Mouse (Mus musculus): ENCODE measurements around the gene Methig1. TPM values are rescaled to one million over a fixed set of nuclear protein-coding genes. Genes with fewer than 3 reads are reported as not detected.

Gene Methig1
- polyA plus RNA-seq, 1 experiment from 2014 or later = not detected

DNA sequence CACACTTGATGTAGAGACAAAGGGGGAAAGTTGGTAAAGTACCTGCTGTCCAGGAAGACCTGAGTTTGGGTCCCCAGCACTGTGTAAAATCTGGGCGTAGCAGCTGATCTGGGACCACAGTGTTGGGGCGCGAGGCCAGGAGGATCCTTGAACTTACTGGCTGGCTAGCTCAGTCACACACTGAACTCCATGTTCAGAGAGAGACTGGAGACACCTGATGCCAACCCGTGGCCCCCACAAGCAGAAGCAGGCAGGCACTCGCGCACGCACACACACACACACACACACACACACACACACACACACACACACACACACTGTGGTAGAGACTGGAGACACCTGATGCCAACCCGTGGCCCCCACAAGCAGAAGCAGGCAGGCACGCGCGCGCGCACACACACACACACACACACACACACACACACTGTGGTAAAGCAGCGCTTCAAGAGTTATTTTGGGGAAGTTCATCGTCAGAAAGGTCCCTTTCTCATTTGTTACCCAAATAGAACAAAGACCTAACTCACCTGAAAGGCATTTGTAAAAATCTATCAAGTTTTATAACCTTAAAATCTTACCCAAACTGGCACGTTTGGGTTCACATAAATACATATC is 35.4 kb downstream of the Methig1 start:
- H3K4me1 ChIP-seq (replicated peaks; ENCODE audit: control insufficient read depth, insufficient read depth, low read length) = no peaks in the 10 kb centered on the region
- H3K27me3 ChIP-seq (replicated peaks; ENCODE audit: control insufficient read depth, insufficient read depth, low read length) = no peaks in the 10 kb centered on the region
- TF ChIP-seq CTCF (IDR thresholded peaks at IDR 0.05; ENCODE audit: low read depth) = no peak
- H3K36me3 ChIP-seq (ENCODE audit: control insufficient read depth, insufficient read depth) = 0 out of 2 replicates have a peak, but pooled peaks cover 1% of the 10 kb centered on the region
- no peak overlapping the region for H3K4me2 ChIP-seq (replicated peaks; ENCODE audit: low read depth)
- no peak for ATAC-seq
- no peaks in the 10 kb centered on the region for H3K9me3 ChIP-seq (ENCODE audit: control insufficient read depth)
- no peak overlapping the region for H3K9ac ChIP-seq (ENCODE audit: low read depth, low read length)
- WGBS = 89% methylated on average over 16 of the region's 16 CpGs
- no peak overlapping the region for H3K4me3 ChIP-seq (ENCODE audit: low read depth, low read length)
- no peak overlapping the region for H3K27ac ChIP-seq (ENCODE audit: low read depth, low read length)

DNA sequence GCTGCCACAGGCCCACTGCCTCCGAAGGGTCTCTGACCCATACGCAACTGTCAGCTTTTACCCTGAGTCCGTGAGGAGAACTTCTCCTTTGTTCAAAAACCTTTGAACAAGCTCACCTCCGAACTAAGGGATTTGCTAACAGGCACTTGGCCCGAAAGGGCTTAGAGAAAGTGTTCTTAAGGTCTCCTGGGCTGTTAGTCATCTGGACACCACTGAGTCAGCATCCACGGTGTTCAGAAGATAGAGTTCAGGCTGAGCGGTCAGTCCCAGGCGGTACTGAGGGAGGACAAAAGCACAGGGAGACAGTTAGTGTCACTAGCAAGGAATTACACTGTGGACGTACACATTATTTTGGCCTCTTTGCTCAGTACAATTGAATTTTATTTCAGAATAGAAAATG is 35.9 kb downstream of the Methig1 start:
- Histone ChIP-seq H3K27me3 (replicated peaks; ENCODE audit: control insufficient read depth, insufficient read depth, low read length) (no peaks in the 10 kb centered on the region), H3K4me3 (ENCODE audit: low read depth, low read length) (no peak overlapping the region), H3K9me3 (ENCODE audit: control insufficient read depth) (no peaks in the 10 kb centered on the region), H3K4me2 (replicated peaks; ENCODE audit: low read depth) (no peak overlapping the region), H3K27ac (ENCODE audit: low read depth, low read length) (no peak overlapping the region), H3K4me1 (replicated peaks; ENCODE audit: control insufficient read depth, insufficient read depth, low read length) (no peaks in the 10 kb centered on the region), H3K36me3 (ENCODE audit: control insufficient read depth, insufficient read depth) (peaks cover 7% of the 10 kb centered on the region; the same call in 1 of the 2 replicates), H3K9ac (ENCODE audit: low read depth, low read length) (no peak overlapping the region)
- 81% methylated on average over 9 of the region's 9 CpGs for WGBS
- TF ChIP-seq CTCF (IDR thresholded peaks at IDR 0.05; ENCODE audit: low read depth) = no peak
- no peak for ATAC-seq

DNA sequence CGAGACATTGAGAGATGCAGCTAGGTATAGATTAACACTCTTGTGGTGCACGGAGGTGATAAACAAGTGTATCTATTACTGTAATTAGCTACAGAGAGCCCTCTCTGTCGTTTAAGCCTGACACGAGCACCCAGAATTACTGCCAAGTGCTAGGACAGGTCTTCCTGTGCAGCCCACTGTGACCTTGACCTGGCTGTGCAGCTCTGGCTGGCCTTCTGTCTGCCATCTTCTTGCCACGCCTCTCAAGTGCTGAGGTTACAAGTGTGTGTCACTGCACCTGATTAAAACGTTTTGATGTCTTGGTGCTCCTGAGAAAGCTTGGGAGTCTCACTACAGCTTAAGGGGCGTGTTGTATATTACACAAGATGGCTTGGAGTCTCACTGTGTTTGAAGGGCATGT is 38.1 kb downstream of the Methig1 start:
- H3K27ac ChIP-seq (ENCODE audit: low read depth, low read length) = no peak overlapping the region
- H3K4me2 ChIP-seq (replicated peaks; ENCODE audit: low read depth) = no peak overlapping the region
- no peak for TF ChIP-seq CTCF (IDR thresholded peaks at IDR 0.05; ENCODE audit: low read depth)
- H3K9me3 ChIP-seq (ENCODE audit: control insufficient read depth) = no peaks in the 10 kb centered on the region
- H3K9ac ChIP-seq (ENCODE audit: low read depth, low read length) = no peak overlapping the region
- peaks cover 28% of the 10 kb centered on the region for H3K36me3 ChIP-seq (ENCODE audit: control insufficient read depth, insufficient read depth)
- H3K27me3 ChIP-seq (replicated peaks; ENCODE audit: control insufficient read depth, insufficient read depth, low read length) = no peaks in the 10 kb centered on the region
- no peak overlapping the region for H3K4me3 ChIP-seq (ENCODE audit: low read depth, low read length)
- no peaks in the 10 kb centered on the region for H3K4me1 ChIP-seq (replicated peaks; ENCODE audit: control insufficient read depth, insufficient read depth, low read length)
- 64% methylated on average over 7 of the region's 7 CpGs for WGBS
- ATAC-seq = no peak

DNA sequence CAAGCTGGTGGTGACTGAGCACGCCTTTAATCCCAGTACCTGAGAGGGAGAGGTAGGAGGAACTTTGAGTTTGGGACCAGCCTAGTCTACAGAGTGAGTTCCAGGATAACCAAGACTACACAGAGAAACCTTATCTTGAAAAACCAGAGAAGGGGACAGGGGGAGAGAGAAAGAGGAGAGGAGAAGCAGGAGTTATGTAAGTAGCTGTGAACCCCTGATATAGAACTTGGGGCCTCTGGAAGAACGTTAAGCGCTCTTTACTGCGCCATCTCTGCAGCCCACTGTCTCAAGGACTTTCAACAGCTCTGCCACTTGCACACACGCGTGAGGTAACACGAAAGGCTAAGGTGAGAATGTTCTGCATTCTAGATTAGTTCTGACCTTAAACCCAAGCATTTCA is 38.6 kb downstream of the Methig1 start:
- H3K9me3 ChIP-seq (ENCODE audit: control insufficient read depth) = no peaks in the 10 kb centered on the region
- H3K4me1 ChIP-seq (replicated peaks; ENCODE audit: control insufficient read depth, insufficient read depth, low read length) = no peaks in the 10 kb centered on the region
- no peak overlapping the region for H3K4me3 ChIP-seq (ENCODE audit: low read depth, low read length)
- H3K9ac ChIP-seq (ENCODE audit: low read depth, low read length) = no peak overlapping the region
- 86% methylated on average over 7 of the region's 7 CpGs for WGBS
- H3K36me3 ChIP-seq (ENCODE audit: control insufficient read depth, insufficient read depth) = peaks cover 33% of the 10 kb centered on the region
- ATAC-seq = no peak
- no peaks in the 10 kb centered on the region for H3K27me3 ChIP-seq (replicated peaks; ENCODE audit: control insufficient read depth, insufficient read depth, low read length)
- no peak overlapping the region for H3K27ac ChIP-seq (ENCODE audit: low read depth, low read length)
- no peak for TF ChIP-seq CTCF (IDR thresholded peaks at IDR 0.05; ENCODE audit: low read depth)
- no peak overlapping the region for H3K4me2 ChIP-seq (replicated peaks; ENCODE audit: low read depth)

DNA sequence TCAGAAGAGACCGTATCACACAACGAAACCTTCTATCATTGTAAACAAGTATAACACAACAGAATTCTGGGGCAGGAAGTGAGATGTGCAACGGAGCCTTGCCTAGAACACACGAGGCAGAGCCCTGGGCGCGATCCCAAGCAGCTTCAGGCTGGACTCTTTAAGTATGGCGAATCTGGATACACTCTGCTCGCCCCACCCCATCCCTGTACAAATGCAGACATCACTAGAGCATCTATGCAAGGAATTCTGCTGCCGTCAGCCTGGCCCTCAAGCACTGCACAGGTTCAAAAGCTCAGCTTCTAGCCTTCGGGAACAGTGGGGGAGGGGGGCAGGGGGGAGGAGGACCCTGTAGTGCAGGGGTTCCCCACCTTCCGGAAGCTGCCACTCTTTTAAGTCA is 40.1 kb downstream of the Methig1 start:
- H3K4me2 ChIP-seq (replicated peaks; ENCODE audit: low read depth) = no peak overlapping the region
- no peaks in the 10 kb centered on the region for H3K4me1 ChIP-seq (replicated peaks; ENCODE audit: control insufficient read depth, insufficient read depth, low read length)
- peaks cover 47% of the 10 kb centered on the region for H3K36me3 ChIP-seq (ENCODE audit: control insufficient read depth, insufficient read depth)
- no peak overlapping the region for H3K4me3 ChIP-seq (ENCODE audit: low read depth, low read length)
- no peak for ATAC-seq
- H3K27me3 ChIP-seq (replicated peaks; ENCODE audit: control insufficient read depth, insufficient read depth, low read length) = no peaks in the 10 kb centered on the region
- no peak overlapping the region; the same call in 1 of the 2 replicates for H3K27ac ChIP-seq (ENCODE audit: low read depth, low read length)
- no peak for TF ChIP-seq CTCF (IDR thresholded peaks at IDR 0.05; ENCODE audit: low read depth)
- H3K9me3 ChIP-seq (ENCODE audit: control insufficient read depth) = no peaks in the 10 kb centered on the region
- no peak overlapping the region for H3K9ac ChIP-seq (ENCODE audit: low read depth, low read length)
- 82% methylated on average over 11 of the region's 11 CpGs for WGBS

DNA sequence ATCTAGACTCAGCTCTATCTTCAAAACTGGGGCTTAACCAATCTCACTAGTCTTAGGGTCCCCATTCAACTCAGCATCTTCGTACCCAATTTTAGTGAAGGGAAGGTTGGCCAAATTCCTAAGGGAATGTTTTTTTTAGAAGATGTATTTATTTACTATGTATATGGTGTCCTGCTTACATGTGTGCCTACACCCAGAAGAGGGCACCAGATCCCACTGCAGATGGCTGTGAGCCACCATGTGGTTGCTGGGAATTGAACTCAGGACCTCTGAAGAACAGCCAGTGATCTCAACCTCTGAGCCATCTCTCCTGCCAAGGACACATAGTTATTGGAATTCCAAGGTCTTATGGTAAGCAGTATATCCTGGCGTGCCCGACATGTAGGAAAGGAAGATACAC is 42.6 kb downstream of the Methig1 start:
- peak; percentile 52 for TF ChIP-seq CTCF (IDR thresholded peaks at IDR 0.05; ENCODE audit: low read depth)
- Histone ChIP-seq H3K4me3 (ENCODE audit: low read depth, low read length) (no peak overlapping the region), H3K27me3 (replicated peaks; ENCODE audit: control insufficient read depth, insufficient read depth, low read length) (no peaks in the 10 kb centered on the region), H3K9ac (ENCODE audit: low read depth, low read length) (no peak overlapping the region), H3K9me3 (ENCODE audit: control insufficient read depth) (no peaks in the 10 kb centered on the region), H3K27ac (ENCODE audit: low read depth, low read length) (peak overlapping the region; percentile 1; the same call in 1 of the 2 replicates), H3K4me1 (replicated peaks; ENCODE audit: control insufficient read depth, insufficient read depth, low read length) (no peaks in the 10 kb centered on the region), H3K36me3 (ENCODE audit: control insufficient read depth, insufficient read depth) (peaks cover 71% of the 10 kb centered on the region), H3K4me2 (replicated peaks; ENCODE audit: low read depth) (no peak overlapping the region)
- 94% methylated on average over 3 of the region's 3 CpGs for WGBS
- ATAC-seq = no peak
